Mouse (Mus musculus) spleen, postnatal 36 days (tissue): Measurements from ENCODE around the gene Mn1.

Experiments
- DNase-seq, 2 experiments: peaks; one replicate each; pipeline ENCODE4 v3.0.0; 2022; ENCODE audit warnings: low spot score in 2 of 2, mixed read lengths in 1 of 2

Mn1 gene

GRCm38 (mm10) chr5:111416591-111417374 lies at the start of gene Mn1:
Gene Mn1, plus strand, starts transcription at chr5:111417362.
- peak; percentile 36 to 47 for DNase-seq

- no peak for DNase-seq
These were observed 49.1 kb upstream of the Mn1 start for GRCm38 (mm10) chr5:111367937-111368517.

GRCm38 (mm10) chr5:111368576-111368975 lies 48.6 kb upstream of the Mn1 start:
- DNase-seq: no peak

- no peak for DNase-seq
These were observed 41.5 kb upstream of the Mn1 start for GRCm38 (mm10) chr5:111375616-111376015.

GRCm38 (mm10) chr5:111376276-111377020 lies 40.7 kb upstream of the Mn1 start:
- DNase-seq: no peak

GRCm38 (mm10) chr5:111378126-111378993 lies 38.8 kb upstream of the Mn1 start:
- no peak for DNase-seq

- no peak for DNase-seq
These were observed 33.8 kb upstream of the Mn1 start for GRCm38 (mm10) chr5:111383335-111383734.

- no peak for DNase-seq
These were observed 26.3 kb upstream of the Mn1 start for GRCm38 (mm10) chr5:111390911-111391310.

- DNase-seq: peak; percentile 4
These were observed 25.7 kb upstream of the Mn1 start for GRCm38 (mm10) chr5:111391485-111391884.

- no peak for DNase-seq
These were observed 23.6 kb upstream of the Mn1 start for GRCm38 (mm10) chr5:111393346-111394197.

- no peak for DNase-seq
These were observed 22.7 kb upstream of the Mn1 start for GRCm38 (mm10) chr5:111394198-111395053.

- no peak for DNase-seq
These were observed 21.4 kb upstream of the Mn1 start for GRCm38 (mm10) chr5:111395771-111396170.

GRCm38 (mm10) chr5:111396199-111396598 lies 21.0 kb upstream of the Mn1 start:
- no peak for DNase-seq

- no peak for DNase-seq
These were observed 18.7 kb upstream of the Mn1 start for GRCm38 (mm10) chr5:111398471-111398870.

- no peak for DNase-seq
These were observed 17.9 kb upstream of the Mn1 start for GRCm38 (mm10) chr5:111399271-111399670.

GRCm38 (mm10) chr5:111401879-111402650 lies 15.1 kb upstream of the Mn1 start:
- DNase-seq: no peak

GRCm38 (mm10) chr5:111402651-111402996 lies 14.5 kb upstream of the Mn1 start:
- no peak for DNase-seq

- DNase-seq: no peak
These were observed 12.4 kb upstream of the Mn1 start for GRCm38 (mm10) chr5:111404721-111405120.

GRCm38 (mm10) chr5:111408470-111409105 lies 8.6 kb upstream of the Mn1 start:
- no peak for DNase-seq
